Mouse (Mus musculus) spleen, adult 2 months (tissue): ENCODE measurements around the gene Vps35l.

ENCODE experiments used
- CTCF ChIP-seq: fragments of 200-500 bp; IDR thresholded peaks from 2 replicates; pipeline ENCODE4 v1.5.1; 2011; ENCODE audit warnings: mild to moderate bottlenecking, inconsistent platforms; ENCODE audit not compliant: insufficient read depth, insufficient read length, insufficient replicate concordance; ENCODE audit errors: extremely low read depth
- POLR2A ChIP-seq: fragments of 200-500 bp; IDR thresholded peaks from 2 replicates; pipeline ENCODE4 v1.6.1; 2011; ENCODE audit warnings: low read depth, low read length, inconsistent platforms

GRCm38 (mm10) chr7:118733225-118733624 is 6.8 kb upstream of the Vps35l start:
- no peak for TF ChIP-seq POLR2A
- TF ChIP-seq CTCF: no peak
